Mouse (Mus musculus) CH12.LX (cell line): ENCODE data around the gene Slc26a8. TPM values are rescaled to one million over a fixed set of nuclear protein-coding genes. Genes with fewer than 3 reads are reported as not detected.
A peak's percentile ranks its signal among the peaks of the same experiment; 100 is the strongest.

ENCODE experiments used
- DNase-seq: peaks from one replicate; pipeline ENCODE4 v3.0.0-alpha.2; 2013; ENCODE audit errors: extremely low read depth
- H3K27ac ChIP-seq: 2 replicates; pipeline ENCODE4 v1.5.1; 2012; ENCODE audit warnings: low read depth, mild to moderate bottlenecking, control low read depth, moderate library complexity; ENCODE audit not compliant: insufficient read depth
- H3K27me3 ChIP-seq: replicated peaks from 2 replicates; pipeline ENCODE3; 2012; ENCODE audit warnings: inconsistent platforms
- H3K36me3 ChIP-seq, 2 experiments: replicated peaks in 1 of 2; 2 replicates each; pipeline versions ENCODE3 to v1.6.1; 2012; ENCODE audit warnings: inconsistent platforms in 1 of 2, low read length in 1 of 2, mild to moderate bottlenecking in 1 of 2, mixed read lengths in 1 of 2, moderate library complexity in 1 of 2; ENCODE audit not compliant: control insufficient read depth in 1 of 2, insufficient read depth in 1 of 2
- H3K4me1 ChIP-seq, 2 experiments: 2 replicates each; pipeline ENCODE4 v1.6.1; 2012; ENCODE audit warnings: inconsistent platforms in 1 of 2, moderate library complexity in 1 of 2; ENCODE audit not compliant: insufficient read depth in 2 of 2, control insufficient read depth in 1 of 2
- H3K4me2 ChIP-seq: 2 replicates; pipeline ENCODE4 v1.6.1; 2012; ENCODE audit warnings: low read depth, mild to moderate bottlenecking, control low read depth; ENCODE audit not compliant: poor library complexity, insufficient read depth, severe bottlenecking
- H3K4me3 ChIP-seq, 3 experiments: fragments of 150-350 bp in 1 of 3; sonication (generic) in 1 of 3; replicated peaks in 1 of 3; 2 replicates each; pipeline versions ENCODE3 to v1.5.1; 2011 to 2012; ENCODE audit warnings: low read depth in 2 of 3, low read length in 2 of 3, mild to moderate bottlenecking in 2 of 3, moderate library complexity in 2 of 3, control low read depth in 1 of 3, improper control_type of control experiment in 1 of 3, inconsistent platforms in 1 of 3, mixed read lengths in 1 of 3; ENCODE audit not compliant: poor library complexity in 1 of 3
- H3K79me2 ChIP-seq: replicated peaks from 2 replicates; pipeline ENCODE4 v1.6.1; 2012; ENCODE audit warnings: mild to moderate bottlenecking, moderate library complexity; ENCODE audit not compliant: control insufficient read depth, poor library complexity, insufficient read depth, severe bottlenecking; ENCODE audit errors: extremely low read depth
- H3K9ac ChIP-seq: 2 replicates; pipeline ENCODE4 v1.6.1; 2012; ENCODE audit warnings: low read depth, mild to moderate bottlenecking, control low read depth, moderate library complexity; ENCODE audit not compliant: insufficient read depth
- H3K9me3 ChIP-seq: replicated peaks from 2 replicates; pipeline ENCODE3; 2012; ENCODE audit warnings: low read length, inconsistent platforms, mixed read lengths
- CHD2 ChIP-seq: IDR thresholded peaks from 2 replicates; pipeline ENCODE4 v1.6.1; 2011; ENCODE audit warnings: low read length, improper control_type of control experiment
- CTCF ChIP-seq, 2 experiments: IDR thresholded peaks in 1 of 2; conservative IDR thresholded peaks in 1 of 2; 2 replicates each; pipeline ENCODE4 v1.5.1; 2011 to 2012; ENCODE audit warnings: low read depth in 2 of 2, low read length in 2 of 2, improper control_type of control experiment in 1 of 2, inconsistent platforms in 1 of 2, mild to moderate bottlenecking in 1 of 2, moderate library complexity in 1 of 2
- E2F4 ChIP-seq: IDR thresholded peaks from 2 replicates; pipeline ENCODE4 v1.6.1; 2011; ENCODE audit warnings: low read depth, low read length, improper control_type of control experiment; ENCODE audit not compliant: insufficient replicate concordance
- ELF1 ChIP-seq: IDR thresholded peaks from 2 replicates; pipeline ENCODE4 v1.6.1; 2014; ENCODE audit warnings: low read depth, mild to moderate bottlenecking, inconsistent platforms, low read length, improper control_type of control experiment
- ETS1 ChIP-seq: conservative IDR thresholded peaks from 2 replicates; pipeline ENCODE4 v1.6.1; 2012; ENCODE audit warnings: low read depth, mild to moderate bottlenecking, inconsistent platforms, low read length, improper control_type of control experiment, moderate library complexity
- GABPA ChIP-seq: IDR thresholded peaks from 2 replicates; pipeline ENCODE4 v1.6.1; 2012; ENCODE audit warnings: low read depth, low read length, improper control_type of control experiment, inconsistent platforms; ENCODE audit not compliant: insufficient replicate concordance
- IRF4 ChIP-seq: IDR thresholded peaks from 2 replicates; pipeline ENCODE4 v1.6.1; 2014; ENCODE audit warnings: low read depth, mild to moderate bottlenecking, inconsistent platforms, low read length, improper control_type of control experiment
- KAT2A ChIP-seq: IDR thresholded peaks from 2 replicates; pipeline ENCODE4 v1.6.1; 2012; ENCODE audit warnings: low read length, improper control_type of control experiment, inconsistent platforms; ENCODE audit not compliant: insufficient replicate concordance
- MAZ ChIP-seq: IDR thresholded peaks from 2 replicates; pipeline ENCODE4 v1.6.1; 2012; ENCODE audit warnings: low read depth, mild to moderate bottlenecking, inconsistent platforms, low read length, improper control_type of control experiment, moderate library complexity
- MEF2A ChIP-seq: IDR thresholded peaks from 2 replicates; pipeline ENCODE4 v1.6.1; 2014; ENCODE audit warnings: low read depth, mild to moderate bottlenecking, inconsistent platforms, low read length, improper control_type of control experiment, borderline replicate concordance
- MXI1 ChIP-seq: IDR thresholded peaks from 2 replicates; pipeline ENCODE4 v1.6.1; 2011; ENCODE audit warnings: mild to moderate bottlenecking, low read depth, low read length, improper control_type of control experiment
- NELFE ChIP-seq: IDR thresholded peaks from 2 replicates; pipeline ENCODE4 v1.6.1; 2011; ENCODE audit warnings: low read depth, low read length, improper control_type of control experiment
- NRF1 ChIP-seq: IDR thresholded peaks from 2 replicates; pipeline ENCODE4 v1.6.1; 2014; ENCODE audit warnings: low read depth, mild to moderate bottlenecking, inconsistent platforms, low read length, improper control_type of control experiment, moderate library complexity
- POLR2A ChIP-seq: IDR thresholded peaks from 2 replicates; pipeline ENCODE4 v1.6.1; 2011; ENCODE audit warnings: low read depth, mild to moderate bottlenecking, improper control_type of control experiment, low read length
- POLR2AphosphoS2 ChIP-seq: IDR thresholded peaks from 2 replicates; pipeline ENCODE4 v1.6.1; 2011; ENCODE audit warnings: low read depth, low read length, improper control_type of control experiment
- RAD21 ChIP-seq: IDR thresholded peaks from 2 replicates; pipeline ENCODE4 v1.6.1; 2011; ENCODE audit warnings: low read depth, mild to moderate bottlenecking, low read length, improper control_type of control experiment, moderate library complexity
- RCOR1 ChIP-seq: conservative IDR thresholded peaks from 2 replicates; pipeline ENCODE4 v1.6.1; 2012; ENCODE audit warnings: low read depth, mild to moderate bottlenecking, inconsistent platforms, low read length, improper control_type of control experiment
- SMC3 ChIP-seq: IDR thresholded peaks from 2 replicates; pipeline ENCODE4 v1.6.1; 2011; ENCODE audit warnings: low read depth, low read length, improper control_type of control experiment
- TBP ChIP-seq: conservative IDR thresholded peaks from 2 replicates; pipeline ENCODE4 v1.6.1; 2011; ENCODE audit warnings: low read depth, low read length, improper control_type of control experiment
- TCF12 ChIP-seq: IDR thresholded peaks from 2 replicates; pipeline ENCODE4 v1.6.1; 2014; ENCODE audit warnings: low read depth, mild to moderate bottlenecking, inconsistent platforms, low read length, improper control_type of control experiment
- USF1 ChIP-seq: IDR thresholded peaks from 2 replicates; pipeline ENCODE4 v1.6.1; 2014; ENCODE audit warnings: low read depth, mild to moderate bottlenecking, inconsistent platforms, low read length, improper control_type of control experiment
- USF2 ChIP-seq: conservative IDR thresholded peaks from 2 replicates; pipeline ENCODE4 v1.6.1; 2011; ENCODE audit warnings: low read depth, low read length, improper control_type of control experiment
- ZC3H11A ChIP-seq: IDR thresholded peaks from 2 replicates; pipeline ENCODE4 v1.6.1; 2012; ENCODE audit warnings: low read depth, mild to moderate bottlenecking, inconsistent platforms, low read length, improper control_type of control experiment
- ZKSCAN1 ChIP-seq: IDR thresholded peaks from 2 replicates; pipeline ENCODE4 v1.6.1; 2012; ENCODE audit warnings: low read depth, inconsistent platforms, low read length, improper control_type of control experiment, borderline replicate concordance
- ZMIZ1 ChIP-seq: IDR thresholded peaks from 2 replicates; pipeline ENCODE4 v1.6.1; 2012; ENCODE audit warnings: low read depth, mild to moderate bottlenecking, inconsistent platforms, low read length, improper control_type of control experiment
- dilution Hi-C: fragments of 300-500 bp; cut with MboI; formaldehyde crosslinking; loops from 2 replicates; pipeline ENCODE4 v1.14.3; 2020; ENCODE audit warnings: low sequenced_read_pairs; ENCODE audit not compliant: extremely low pct_unique_long_range_greater_than_20kb, extremely low pct_ligation_motif_present
- in situ Hi-C: fragments of 300-500 bp; cut with MboI; formaldehyde crosslinking; loops from 3 replicates; pipeline ENCODE4 v1.14.3; 2019; ENCODE audit warnings: low sequenced_read_pairs, low pct_ligation_motif_present, low pct_unique_long_range_greater_than_20kb, mixed read lengths
- polyA plus RNA-seq: library from polyadenylated mRNA; unstranded; fragments of >175 nt; gene quantifications from 2 replicates; pipeline ENCODE4 v1.2.1, GENCODE M21; 2012; ENCODE audit warnings: low read depth; ENCODE audit not compliant: insufficient read length
- total RNA-seq, 2 experiments: library from RNA; depleted of rRNA; stranded (reverse); fragments of 300-350 nt in 1 of 2; fragments of >200 nt in 1 of 2; gene quantifications; 2 replicates each; pipeline ENCODE4 v1.2.3; 2012 to 2014

Slc26a8 gene
- total and polyA plus RNA-seq, 3 experiments: 0.44 TPM; not detected in 2

GRCm38 (mm10) chr17:28592998-28593397 lies 97.0 kb downstream of the Slc26a8 start:
- dilution Hi-C loops (no loop called here), in situ Hi-C loops (no loop called here)
- H3K79me2 ChIP-seq: no peaks in the 10 kb centered on the region
- peaks cover 76 to 93% of the 10 kb centered on the region in 2 experiments for H3K36me3 ChIP-seq
- peak; percentile 74 for DNase-seq
- no peak overlapping the region for H3K4me2 ChIP-seq
- no peak overlapping the region for H3K4me3 ChIP-seq
- TF ChIP-seq CTCF (conservative IDR thresholded peaks at IDR 0.05 in 1 of 2, IDR thresholded peaks at IDR 0.05 in 1 of 2; ENCODE audit: low read depth in 2 of 2, low read length in 2 of 2): peak; percentile 80 to 87
- TF ChIP-seq RAD21: peak; percentile 38
- TF ChIP-seq POLR2AphosphoS2: no peak
- TF ChIP-seq MAZ: 0 out of 2 replicates have a peak, but pooled peaks have one; percentile 32
- no peak for TF ChIP-seq USF1
- TF ChIP-seq SMC3: peak; percentile 76
- TF ChIP-seq NELFE: 0 out of 2 replicates have a peak, but pooled peaks have one; percentile 24
- no peaks in the 10 kb centered on the region for H3K27me3 ChIP-seq
- H3K4me1 ChIP-seq: no peaks in the 10 kb centered on the region; a peak in 1 of 4 replicates
- H3K27ac ChIP-seq: no peak overlapping the region
- no peaks in the 10 kb centered on the region for H3K9me3 ChIP-seq
- H3K9ac ChIP-seq: no peak overlapping the region

- Histone ChIP-seq H3K4me1 (no peaks in the 10 kb centered on the region; a peak in 1 of 4 replicates), H3K27me3 (no peaks in the 10 kb centered on the region), H3K9me3 (no peaks in the 10 kb centered on the region), H3K9ac (no peak overlapping the region), H3K27ac (no peak overlapping the region), H3K79me2 (no peaks in the 10 kb centered on the region), H3K36me3 (peaks cover 74 to 91% of the 10 kb centered on the region in 2 experiments), H3K4me3 (no peak overlapping the region), H3K4me2 (no peak overlapping the region)
- in situ Hi-C loops: no loop called here
- TF ChIP-seq RCOR1: no peak
- TF ChIP-seq MAZ: no peak
- TF ChIP-seq NRF1: no peak
- TF ChIP-seq TCF12: no peak
- no peak for TF ChIP-seq TBP
- TF ChIP-seq POLR2A: no peak
- TF ChIP-seq ZC3H11A: no peak
- TF ChIP-seq RAD21: no peak
- dilution Hi-C loops: no loop called here
- no peak for DNase-seq
These were observed 98.6 kb downstream of the Slc26a8 start for GRCm38 (mm10) chr17:28591476-28591875.

GRCm38 (mm10) chr17:28590596-28590995 lies 99.4 kb downstream of the Slc26a8 start:
- in situ Hi-C loops (no loop called here), dilution Hi-C loops (no loop called here)
- H3K9ac ChIP-seq: no peak overlapping the region
- no peak overlapping the region for H3K4me2 ChIP-seq
- H3K36me3 ChIP-seq: peaks cover 68 to 84% of the 10 kb centered on the region in 2 experiments
- TF ChIP-seq MXI1 (no peak), MEF2A (no peak), IRF4 (no peak), TBP (no peak), USF1 (no peak), ETS1 (no peak), GABPA (no peak), E2F4 (no peak), ELF1 (no peak), CHD2 (no peak), ZKSCAN1 (no peak), NELFE (no peak), USF2 (no peak), ZMIZ1 (no peak), RAD21 (no peak), KAT2A (no peak)
- no peak overlapping the region for H3K27ac ChIP-seq
- H3K9me3 ChIP-seq: no peaks in the 10 kb centered on the region
- no peak for DNase-seq
- no peaks in the 10 kb centered on the region; a peak in 1 of 4 replicates for H3K4me1 ChIP-seq
- no peak overlapping the region for H3K4me3 ChIP-seq
- no peaks in the 10 kb centered on the region for H3K79me2 ChIP-seq
- H3K27me3 ChIP-seq: no peaks in the 10 kb centered on the region
